In the genomic region with DNA sequence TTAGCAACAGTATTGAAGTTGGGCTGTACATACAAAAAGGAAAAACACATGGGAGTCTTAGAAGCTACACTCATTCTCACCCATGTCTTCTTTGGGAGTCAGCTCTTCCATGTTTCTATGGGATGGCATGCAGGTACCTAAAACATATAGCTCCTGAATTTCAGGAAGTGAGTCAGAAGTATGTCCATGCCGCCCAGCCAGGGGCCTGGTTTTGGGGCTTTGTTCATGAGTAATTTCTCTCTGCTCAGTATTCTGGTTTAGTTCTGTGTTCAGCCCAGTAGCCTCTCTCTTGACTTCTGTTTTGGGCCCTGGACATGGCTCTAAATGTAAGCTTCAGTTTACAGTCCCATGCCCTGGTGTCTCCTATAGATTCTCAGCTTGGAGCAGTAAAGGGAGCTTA, we compare ENCODE assay signal across 18 mouse cellular contexts.
"Had no signal": no experiment of that assay in that cellular context is flagged by ENCODE, and none has a peak within 500 bp of the region (broad histone marks: within the 10 kb centered on the region; RNA-seq: fewer than 3 reads in every experiment).

No protein-coding gene starts in this region.

- H3K4me2 ChIP-seq: limb, embryonic 13.5 days; liver, embryonic 12.5 days; liver, embryonic 15.5 days; lung, embryonic 15.5 days; midbrain, embryonic 12.5 days had no signal

- DNase-seq: kidney, adult 2 months; kidney, postnatal 25 days; layer of hippocampus, adult 9-11 months; liver; lung, adult 18-20 months; lung, postnatal 10 days; lung, postnatal 36 days; thymus, adult 18-20 months; thymus, postnatal 36 days had no signal

- H3K36me3 ChIP-seq: limb, embryonic 10.5 days; limb, embryonic 13.5 days; liver, embryonic 12.5 days; liver, embryonic 15.5 days; lung, embryonic 15.5 days; midbrain, embryonic 12.5 days had no signal

- H3K4me3 ChIP-seq: layer of hippocampus, adult 2 months; limb, embryonic 10.5 days; limb, embryonic 13.5 days; liver, embryonic 12.5 days; liver, embryonic 15.5 days; lung, embryonic 15.5 days; megakaryocyte, embryonic 14.5 days; midbrain, embryonic 12.5 days had no signal

- H3K27me3 ChIP-seq: limb, embryonic 13.5 days; liver, embryonic 15.5 days; lung, embryonic 15.5 days; megakaryocyte, embryonic 14.5 days; midbrain, embryonic 12.5 days had no signal

- H3K9me3 ChIP-seq: limb, embryonic 10.5 days; limb, embryonic 13.5 days; liver, embryonic 12.5 days; liver, embryonic 15.5 days; lung, embryonic 15.5 days; midbrain, embryonic 12.5 days had no signal

- ATAC-seq: liver, embryonic 12.5 days had no signal

- H3K9ac ChIP-seq: limb, embryonic 13.5 days; liver, embryonic 12.5 days; liver, embryonic 15.5 days; lung, embryonic 15.5 days; midbrain, embryonic 12.5 days had no signal

- H3K4me1 ChIP-seq: limb, embryonic 10.5 days; limb, embryonic 13.5 days; liver, embryonic 15.5 days; lung, embryonic 15.5 days; megakaryocyte, embryonic 14.5 days had no signal

- H3K27ac ChIP-seq: kidney, postnatal 0 days; layer of hippocampus, adult 2 months; limb, embryonic 10.5 days; limb, embryonic 13.5 days; liver, embryonic 12.5 days; liver, embryonic 15.5 days; lung, embryonic 15.5 days; midbrain, embryonic 12.5 days had no signal
